Mouse (Mus musculus): ENCODE results near the gene Samd14.
"Not testable (repeated sequence)": the region's sequence is repeated elsewhere in the genome, so short reads cannot be mapped to it uniquely, and the experiment has no call there.

Gene Samd14

GRCm38 (mm10) chr11:95006525-95007219, 3.0 kb upstream of the Samd14 start:
- peak; percentile 63 for DNase-seq (ENCODE audit: low read depth)

GRCm38 (mm10) chr11:95007418-95007817, 2.3 kb upstream of the Samd14 start:
- no peak for DNase-seq (ENCODE audit: low read depth)

DNA sequence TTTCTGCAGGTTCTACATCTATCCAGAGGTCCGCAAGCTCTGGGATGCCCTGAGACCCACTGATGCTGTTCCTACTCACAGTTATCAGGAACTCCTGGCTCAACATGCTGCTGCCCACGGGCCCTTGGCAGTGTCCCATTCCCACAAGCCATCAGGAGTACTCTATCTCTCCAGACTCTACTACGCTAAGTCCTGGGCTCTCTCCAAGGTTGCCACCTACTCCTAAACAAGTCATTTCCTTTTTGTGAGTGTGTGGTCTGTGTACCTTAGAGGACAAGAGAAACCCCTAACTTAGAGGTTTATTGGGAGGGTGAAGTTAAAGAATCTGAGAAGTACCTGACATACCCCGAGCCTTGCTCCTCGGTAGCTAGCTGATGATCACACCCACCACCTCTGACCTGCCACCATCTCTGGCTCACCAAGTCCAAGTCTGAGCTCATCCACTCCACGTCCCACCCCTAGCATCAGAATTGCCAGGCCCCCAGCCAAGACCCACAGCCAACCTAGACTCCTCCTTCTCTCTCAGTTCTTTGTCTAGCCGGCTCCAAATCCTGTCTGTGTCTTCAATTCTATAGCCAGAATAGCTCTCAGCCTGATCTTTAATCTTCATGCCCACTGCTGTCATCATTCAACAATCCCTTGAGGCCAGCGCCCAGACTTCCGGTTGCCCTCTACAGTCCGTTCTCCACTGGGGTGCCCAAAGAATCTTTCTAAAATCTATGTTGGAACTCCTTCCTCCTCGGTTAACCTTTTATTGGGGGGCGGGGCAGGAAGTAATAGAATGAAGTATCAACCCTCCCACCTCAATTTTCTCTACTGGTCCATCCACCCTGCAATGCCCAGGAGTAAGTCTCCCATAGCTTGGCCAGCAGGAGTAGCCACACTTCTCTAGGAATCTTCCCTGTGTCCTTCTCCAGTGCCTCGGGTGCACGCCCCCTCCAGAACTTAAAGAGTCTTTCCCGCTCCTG, 734 bp upstream of the Samd14 start:
- DNase-seq (ENCODE audit: low read depth) = no peak

- DNase-seq (ENCODE audit: low read depth) = no peak
Observed at GRCm38 (mm10) chr11:95010141-95010739, 561 bp downstream of the Samd14 start.

GRCm38 (mm10) chr11:95010841-95011403, 1.2 kb downstream of the Samd14 start:
- DNase-seq (ENCODE audit: low read depth) = not testable (repeated sequence)

DNA sequence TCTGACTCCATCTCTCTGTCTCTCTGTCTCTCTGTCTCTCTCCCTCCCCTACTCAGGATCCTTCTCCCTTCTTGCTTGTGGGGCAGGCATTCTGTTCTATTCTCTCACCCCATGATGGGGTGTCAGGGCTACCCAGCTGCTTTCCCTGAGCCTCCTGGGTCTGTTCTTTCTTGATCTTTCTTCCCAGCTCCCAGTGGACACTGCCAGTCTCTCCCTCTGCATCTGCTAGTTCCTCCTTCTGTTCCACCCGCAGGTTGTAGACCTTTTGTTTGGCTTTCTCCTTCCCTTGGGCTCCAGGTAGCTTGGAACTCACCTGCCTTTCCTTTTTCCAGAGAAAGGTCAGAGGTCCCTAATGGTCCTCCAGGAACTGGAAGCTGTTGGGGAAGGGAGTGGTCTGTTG, 1.7 kb downstream of the Samd14 start:
- no peak for DNase-seq (ENCODE audit: low read depth)

DNA sequence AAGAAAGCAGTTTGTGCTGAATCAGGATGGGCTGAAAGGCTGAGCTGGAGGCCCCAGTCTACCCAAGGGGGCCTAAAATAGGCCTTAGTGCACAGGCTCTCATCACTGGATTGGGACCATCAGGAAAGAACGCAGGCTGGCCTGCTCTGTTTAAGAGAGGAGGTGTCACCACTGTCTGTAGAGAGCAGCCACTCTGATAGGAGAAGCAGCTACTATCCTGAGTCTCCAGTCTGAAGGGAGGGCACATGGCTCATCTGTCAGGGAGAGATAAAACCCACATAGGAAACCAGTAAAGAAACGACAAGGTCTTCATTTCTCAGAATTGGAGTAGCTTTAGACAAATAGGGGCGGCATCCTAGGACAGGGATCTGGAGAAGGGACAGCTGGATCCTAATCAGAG, 2.4 kb downstream of the Samd14 start:
- DNase-seq (ENCODE audit: low read depth) = no peak

- DNase-seq (ENCODE audit: low read depth) = no peak
Observed at GRCm38 (mm10) chr11:95012487-95012886, 2.8 kb downstream of the Samd14 start.

DNA sequence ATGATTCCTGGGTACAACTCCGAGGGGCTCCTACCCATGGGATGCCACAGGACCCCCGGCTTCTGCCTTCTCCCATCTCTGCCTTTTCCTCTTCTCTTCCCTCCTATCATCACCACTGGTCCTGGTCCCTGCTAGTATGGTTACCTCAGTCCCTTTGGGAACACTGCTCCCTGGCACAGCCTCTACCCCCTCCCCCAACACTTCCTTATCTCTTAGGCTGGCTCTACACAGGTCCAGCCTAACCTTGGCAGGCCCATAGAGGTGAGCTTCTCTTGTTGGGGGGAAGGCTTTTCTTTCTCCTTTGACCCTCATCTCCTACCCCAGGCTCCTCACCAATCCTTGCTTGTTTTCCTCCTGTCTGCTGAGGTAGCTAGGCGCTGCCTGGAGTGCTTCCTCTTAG, 5.8 kb downstream of the Samd14 start:
- no peak for DNase-seq (ENCODE audit: low read depth)

GRCm38 (mm10) chr11:95022237-95022992, 12.7 kb downstream of the Samd14 start:
- DNase-seq (ENCODE audit: low read depth) = no peak

DNA sequence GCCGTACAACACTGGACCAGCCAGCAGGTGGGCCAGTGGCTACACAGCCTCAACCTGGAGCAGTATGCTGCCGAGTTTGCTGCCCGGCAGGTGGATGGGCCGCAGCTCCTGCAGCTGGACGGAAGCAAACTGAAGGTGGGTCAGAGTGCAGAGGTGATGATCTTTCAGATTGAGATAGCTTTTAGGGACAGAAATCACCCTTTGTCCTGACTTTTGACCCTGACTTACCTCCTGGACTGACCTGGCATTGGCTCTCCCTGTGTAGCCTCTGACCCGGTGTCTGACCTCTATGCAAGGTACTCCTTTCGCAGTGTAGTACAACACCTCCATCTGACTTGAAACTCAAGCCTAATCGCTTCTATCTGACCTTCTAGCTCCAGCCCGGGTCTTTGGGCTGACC, 13.8 kb downstream of the Samd14 start:
- DNase-seq (ENCODE audit: low read depth) = no peak

GRCm38 (mm10) chr11:95024439-95025184, 14.9 kb downstream of the Samd14 start:
- no peak for DNase-seq (ENCODE audit: low read depth)

GRCm38 (mm10) chr11:95025227-95026012, 15.7 kb downstream of the Samd14 start:
- no peak for DNase-seq (ENCODE audit: low read depth)

GRCm38 (mm10) chr11:95026090-95026542, 16.4 kb downstream of the Samd14 start:
- no peak for DNase-seq (ENCODE audit: low read depth)

GRCm38 (mm10) chr11:95026849-95027248, 17.2 kb downstream of the Samd14 start:
- no peak for DNase-seq (ENCODE audit: low read depth)

- DNase-seq (ENCODE audit: low read depth) = no peak
Observed at GRCm38 (mm10) chr11:95027850-95028470, 18.3 kb downstream of the Samd14 start.

DNA sequence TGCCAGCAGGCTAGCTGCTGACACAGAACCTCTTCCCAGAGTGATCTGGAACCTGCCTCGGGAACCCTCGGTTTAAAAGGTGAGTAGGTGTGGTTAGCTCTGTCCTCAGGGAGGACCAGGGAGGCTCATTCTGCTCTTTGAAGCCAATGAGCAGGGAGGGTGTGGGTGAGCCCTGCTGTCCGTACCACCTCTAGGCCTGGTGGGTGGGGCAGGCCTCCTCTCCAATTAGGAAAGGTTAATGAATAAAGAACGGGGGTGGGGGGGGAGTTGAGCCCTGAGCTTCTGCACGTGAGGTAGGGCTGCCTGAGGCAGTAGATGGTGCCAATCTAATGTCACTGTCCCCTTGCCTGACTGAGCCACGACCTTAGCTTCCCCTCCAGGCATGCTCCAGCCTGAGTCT, 23.3 kb downstream of the Samd14 start:
- DNase-seq (ENCODE audit: low read depth) = no peak

DNA sequence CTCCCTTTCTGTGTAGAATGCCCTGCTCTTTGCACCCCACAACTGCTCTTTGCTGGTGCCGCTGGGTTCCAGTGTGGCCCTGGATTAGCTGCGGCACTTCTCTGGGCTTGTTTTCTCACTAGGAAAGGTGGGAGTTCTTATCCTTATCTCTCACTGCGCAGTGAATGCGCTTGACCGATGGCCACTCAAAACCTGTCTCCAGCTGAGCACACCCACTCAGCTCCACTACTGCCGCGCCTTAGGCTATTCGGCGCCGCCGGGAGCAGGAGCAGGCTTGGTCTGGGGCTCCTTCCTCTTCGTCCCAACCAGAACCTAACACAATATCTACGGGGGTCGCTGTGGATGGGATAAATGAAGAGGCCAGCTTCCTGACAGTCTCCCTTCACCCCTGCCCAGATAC, 23.9 kb downstream of the Samd14 start:
- no peak for DNase-seq (ENCODE audit: low read depth)

DNA sequence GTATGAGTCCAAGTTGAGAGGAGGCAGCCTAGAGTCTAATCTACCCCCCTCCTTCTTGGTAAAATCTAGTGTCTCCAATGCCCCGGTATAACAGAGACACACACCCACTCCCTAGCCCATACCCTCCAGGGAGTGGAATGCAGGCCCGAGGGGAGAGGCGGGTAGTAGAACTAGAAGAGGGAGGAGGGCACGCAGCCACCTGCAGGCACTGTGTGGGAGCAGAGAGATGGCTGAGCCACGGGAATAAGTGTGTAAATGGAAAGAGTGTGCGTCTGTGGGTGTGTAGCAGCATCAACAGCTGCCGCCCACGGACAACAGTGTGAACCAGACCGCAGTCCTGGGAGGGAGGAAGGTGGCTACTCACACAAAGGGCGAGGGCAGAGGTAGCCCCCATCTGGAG, 25.2 kb downstream of the Samd14 start:
- DNase-seq (ENCODE audit: low read depth) = no peak

GRCm38 (mm10) chr11:95036521-95036920, 26.8 kb downstream of the Samd14 start:
- DNase-seq (ENCODE audit: low read depth) = no peak
